Mouse (Mus musculus) left cerebral cortex, adult 8-10 months (tissue): Measurements from ENCODE around the gene A230050P20Rik. TPM values are rescaled to one million over a fixed set of nuclear protein-coding genes. Genes with fewer than 3 reads are reported as not detected.

Experiments used
- DNase-seq, 2 experiments: peaks; one replicate each; pipeline ENCODE4 v3.0.0; 2022; ENCODE audit warnings: low spot score in 2 of 2
- total RNA-seq, 4 experiments: library from RNA; stranded (reverse); gene quantifications; 2 replicates each; pipeline ENCODE4 v1.2.4; 2022

A230050P20Rik gene
- total RNA-seq, 4 experiments from 2014 or later = 71.9 to 91.7 (median 82.6) TPM

- DNase-seq = no peak
Measured at GRCm38 (mm10) chr9:20873521-20873920, 5.1 kb downstream of the A230050P20Rik start.

GRCm38 (mm10) chr9:20875021-20875790, 6.8 kb downstream of the A230050P20Rik start:
- peak in 1 of 2 experiments; percentile 67 for DNase-seq

GRCm38 (mm10) chr9:20876318-20877117, 8.1 kb downstream of the A230050P20Rik start:
- no peak for DNase-seq

GRCm38 (mm10) chr9:20877118-20878040, 8.9 kb downstream of the A230050P20Rik start:
- no peak for DNase-seq

GRCm38 (mm10) chr9:20878041-20878709, 9.7 kb downstream of the A230050P20Rik start:
- DNase-seq = peak; percentile 98 to 99

- no peak for DNase-seq
Measured at GRCm38 (mm10) chr9:20878710-20879065, 10.2 kb downstream of the A230050P20Rik start.

- DNase-seq = no peak
Measured at GRCm38 (mm10) chr9:20879097-20879792, 10.8 kb downstream of the A230050P20Rik start, which contains the start of gene Angptl6. TSS of gene Angptl6 (minus strand) at chr9:20879727.

GRCm38 (mm10) chr9:20886563-20886962, 18.1 kb downstream of the A230050P20Rik start:
- no peak for DNase-seq

- DNase-seq = no peak
Measured at GRCm38 (mm10) chr9:20887191-20887590, 18.7 kb downstream of the A230050P20Rik start.

GRCm38 (mm10) chr9:20887704-20888385, 19.4 kb downstream of the A230050P20Rik start, which contains the start of gene Ppan:
TSS of gene Ppan (plus strand) at chr9:20888175.
- peak; percentile 93 to 95 for DNase-seq

- DNase-seq = no peak
Measured at GRCm38 (mm10) chr9:20888386-20888765, 19.9 kb downstream of the A230050P20Rik start.

GRCm38 (mm10) chr9:20889185-20890141, 21.0 kb downstream of the A230050P20Rik start:
- no peak for DNase-seq

GRCm38 (mm10) chr9:20890411-20890810, 22.0 kb downstream of the A230050P20Rik start:
- no peak for DNase-seq

GRCm38 (mm10) chr9:20891339-20892103, 23.1 kb downstream of the A230050P20Rik start:
- no peak for DNase-seq

- no peak for DNase-seq
Measured at GRCm38 (mm10) chr9:20892104-20892653, 23.7 kb downstream of the A230050P20Rik start.

- DNase-seq = no peak
Measured at GRCm38 (mm10) chr9:20893069-20893468, 24.6 kb downstream of the A230050P20Rik start.
